Mouse (Mus musculus) hindbrain, embryonic 16.5 days (tissue): Measurements from ENCODE around the gene Opalin. TPM values are rescaled to one million over a fixed set of nuclear protein-coding genes. Genes with fewer than 3 reads are reported as not detected.

Experiments used
- ATAC-seq: fragments of 200-750 bp; cut with Nextera tagmentation; 2 replicates; pipeline ENCODE4 v1.8.0; 2017; ENCODE audit warnings: moderate TSS enrichment, moderate library complexity
- H3K27ac ChIP-seq: fragments of 300-500 bp; sonication (generic); 2 replicates; pipeline ENCODE4 v1.5.1; 2014; ENCODE audit warnings: low read depth, mild to moderate bottlenecking, control low read depth, low read length, moderate library complexity
- H3K27me3 ChIP-seq: fragments of 300-500 bp; sonication (generic); replicated peaks from 2 replicates; pipeline ENCODE4 v1.6.1; 2014; ENCODE audit warnings: low read length; ENCODE audit not compliant: control insufficient read depth, insufficient read depth
- H3K36me3 ChIP-seq: fragments of 300-500 bp; sonication (generic); 2 replicates; pipeline ENCODE4 v1.6.1; 2014; ENCODE audit warnings: mild to moderate bottlenecking, low read length, moderate library complexity, mixed read lengths; ENCODE audit not compliant: control insufficient read depth, insufficient read depth
- H3K4me1 ChIP-seq: fragments of 300-500 bp; sonication (generic); 2 replicates; pipeline ENCODE4 v1.6.1; 2014; ENCODE audit warnings: low read depth, low read length; ENCODE audit not compliant: control insufficient read depth, insufficient read depth
- H3K4me2 ChIP-seq: fragments of 300-500 bp; sonication (generic); 2 replicates; pipeline ENCODE4 v1.6.1; 2014; ENCODE audit warnings: mild to moderate bottlenecking, low read length, control low read depth, moderate library complexity
- H3K4me3 ChIP-seq: fragments of 300-500 bp; sonication (generic); 2 replicates; pipeline ENCODE4 v1.5.1; 2014; ENCODE audit warnings: mild to moderate bottlenecking, low read length, control low read depth, moderate library complexity
- H3K9ac ChIP-seq: fragments of 300-500 bp; sonication (generic); 2 replicates; pipeline ENCODE4 v1.6.1; 2014; ENCODE audit warnings: low read depth, mild to moderate bottlenecking, control low read depth, low read length, moderate library complexity
- H3K9me3 ChIP-seq: fragments of 300-500 bp; sonication (generic); 2 replicates; pipeline ENCODE4 v1.6.1; 2014; ENCODE audit warnings: mild to moderate bottlenecking, low read length, moderate library complexity; ENCODE audit not compliant: control insufficient read depth
- WGBS: fragments of 180-500 bp; shearing (Covaris S2); extraction: QIAGEN DNeasy Blood & Tissue Kit; methylation state at CpG from one replicate; pipeline ENCODE4 v1.1.7; 2014; 5-methylcytosine and 5-hydroxymethylcytosine counted together
- polyA plus RNA-seq: library from polyadenylated mRNA; unstranded; fragments of >200 nt; fragmentation: Nextera tagmentation; extraction: Ambion mirVana; gene quantifications from 2 replicates; pipeline ENCODE4 v1.2.1, GENCODE M21; 2015

Gene Opalin
- polyA plus RNA-seq, 1 experiment from 2014 or later = not detected

DNA sequence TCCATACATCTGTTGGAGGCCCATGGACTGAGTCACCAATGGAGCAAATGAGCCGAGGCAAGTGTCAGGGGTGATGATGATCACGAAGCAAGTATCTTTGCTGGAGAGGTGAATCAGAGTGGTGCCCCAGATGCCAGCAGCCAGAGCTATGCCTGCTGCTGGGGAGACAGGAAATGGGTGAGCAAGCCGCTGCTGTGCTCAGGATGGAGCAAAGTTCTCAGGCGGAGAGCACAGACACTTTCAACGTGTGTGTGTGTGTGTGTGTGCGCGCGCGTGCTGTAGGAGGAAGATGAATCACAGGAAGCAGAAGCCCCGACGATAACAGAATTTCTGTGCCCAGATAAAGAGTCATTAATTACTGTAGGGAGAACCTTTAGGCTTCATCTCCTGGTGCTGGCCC lies 45.9 kb downstream of the Opalin start:
- H3K9me3 ChIP-seq = no peaks in the 10 kb centered on the region
- no peaks in the 10 kb centered on the region for H3K4me1 ChIP-seq
- no peak for ATAC-seq
- no peaks in the 10 kb centered on the region; the same call in 1 of the 2 replicates for H3K27me3 ChIP-seq
- H3K4me2 ChIP-seq = no peak overlapping the region
- 79% methylated on average over 11 of the region's 11 CpGs for WGBS
- H3K9ac ChIP-seq = no peak overlapping the region
- H3K4me3 ChIP-seq = no peak overlapping the region
- no peaks in the 10 kb centered on the region for H3K36me3 ChIP-seq
- H3K27ac ChIP-seq = no peak overlapping the region

DNA sequence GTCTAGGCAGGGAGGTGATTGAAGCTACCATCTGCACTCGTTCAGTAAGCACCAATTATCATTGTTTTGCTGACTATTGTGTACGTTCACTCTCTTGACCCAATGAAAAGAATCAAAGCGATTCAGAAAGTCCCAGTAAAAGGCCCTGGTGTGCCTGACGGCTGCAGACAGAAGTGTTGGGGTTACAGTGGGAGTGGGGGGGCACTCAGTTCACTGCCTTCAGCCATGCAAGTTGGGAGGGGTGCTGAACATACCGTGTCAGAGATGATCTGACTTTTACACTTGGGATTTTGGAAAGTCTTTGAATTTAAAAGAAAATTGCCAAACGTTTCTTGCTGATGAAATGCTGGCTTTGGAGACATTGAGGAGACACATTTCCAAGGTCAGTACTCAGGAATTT lies 46.8 kb downstream of the Opalin start:
- Histone ChIP-seq H3K27me3 (no peaks in the 10 kb centered on the region; the same call in 1 of the 2 replicates), H3K9ac (no peak overlapping the region), H3K27ac (no peak overlapping the region), H3K36me3 (no peaks in the 10 kb centered on the region), H3K4me1 (no peaks in the 10 kb centered on the region), H3K9me3 (no peaks in the 10 kb centered on the region), H3K4me2 (no peak overlapping the region), H3K4me3 (no peak overlapping the region)
- 31% methylated on average over 6 of the region's 6 CpGs for WGBS
- no peak for ATAC-seq

DNA sequence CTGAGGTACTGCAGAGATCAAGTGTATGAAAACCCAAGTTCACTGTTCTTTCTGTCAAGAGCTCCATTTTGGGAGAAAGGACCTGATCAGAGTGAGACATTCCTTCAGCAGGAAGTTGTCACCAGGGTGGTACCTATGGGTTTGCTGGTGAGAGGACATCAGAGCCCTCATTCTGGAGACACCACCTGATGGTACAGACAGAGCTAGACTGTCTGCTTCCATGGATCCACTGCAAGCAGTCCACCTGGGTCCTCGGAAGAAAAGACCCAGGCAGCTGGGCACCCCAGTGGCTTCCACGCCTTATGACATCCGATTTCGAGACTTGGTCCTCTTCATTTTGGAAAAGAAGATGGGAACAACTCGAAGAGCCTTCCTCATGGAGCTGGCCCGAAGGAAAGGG lies 47.7 kb downstream of the Opalin start, which contains the start of gene Dntt:
Gene Dntt, plus strand, starts transcription at position 57 of the 400 bp plus-strand sequence.
- Histone ChIP-seq H3K4me2 (no peak within 1 kb of the TSS), H3K9ac (no peak within 1 kb of the TSS), H3K9me3 (no peaks in the 10 kb centered on the region), H3K4me1 (no peaks in the 10 kb centered on the region), H3K4me3 (no peak within 1 kb of the TSS), H3K27ac (no peak within 1 kb of the TSS), H3K36me3 (no peaks in the 10 kb centered on the region), H3K27me3 (no peaks in the 10 kb centered on the region; the same call in 1 of the 2 replicates)
- 92% methylated on average over 6 of the region's 6 CpGs for WGBS
- ATAC-seq = no peak

DNA sequence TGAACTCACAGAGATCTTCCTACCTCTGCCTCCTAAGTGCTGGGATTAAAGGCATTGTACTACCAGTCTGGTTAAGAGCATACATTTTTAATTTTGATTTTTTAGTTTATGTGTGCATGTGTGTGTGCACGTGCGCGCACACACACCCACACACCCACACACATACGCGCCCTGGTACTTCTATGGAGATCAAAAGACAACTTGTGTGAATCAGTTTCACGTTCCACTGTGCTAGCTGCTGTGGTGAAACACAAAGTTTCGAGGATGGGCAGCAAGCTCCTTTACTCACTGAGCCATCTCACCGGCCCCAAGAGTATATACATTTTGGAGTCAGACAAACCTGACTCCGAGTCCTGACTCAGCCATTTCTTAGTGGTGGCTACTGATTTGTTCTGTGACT lies 49.3 kb downstream of the Opalin start:
- Histone ChIP-seq H3K4me2 (no peak overlapping the region), H3K27ac (no peak overlapping the region), H3K36me3 (no peaks in the 10 kb centered on the region), H3K4me1 (no peaks in the 10 kb centered on the region), H3K27me3 (no peaks in the 10 kb centered on the region; the same call in 1 of the 2 replicates), H3K4me3 (no peak overlapping the region), H3K9me3 (no peaks in the 10 kb centered on the region), H3K9ac (no peak overlapping the region)
- no peak for ATAC-seq
- 95% methylated on average over 9 of the region's 9 CpGs for WGBS

DNA sequence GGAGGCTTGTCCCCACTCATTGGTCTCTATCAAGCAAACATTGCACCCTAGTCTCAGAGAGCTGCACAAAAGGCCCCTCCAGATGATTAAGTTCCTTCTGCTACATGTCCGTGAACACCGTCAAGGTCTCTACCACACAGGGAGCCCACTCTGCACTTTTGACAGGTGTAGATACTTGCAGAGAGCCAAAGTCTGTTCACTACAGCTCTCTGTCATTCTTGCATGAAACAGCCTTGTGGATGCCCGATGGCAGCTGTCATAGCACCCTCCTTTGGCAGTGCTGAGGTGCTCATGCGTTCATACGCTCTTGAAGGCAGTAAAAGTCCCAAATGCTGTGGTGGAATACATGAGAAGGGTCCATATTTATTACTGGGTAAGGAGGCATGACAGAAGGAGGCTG lies 49.9 kb downstream of the Opalin start:
- ATAC-seq = no peak
- Histone ChIP-seq H3K4me3 (no peak overlapping the region), H3K36me3 (no peaks in the 10 kb centered on the region), H3K27me3 (no peaks in the 10 kb centered on the region; the same call in 1 of the 2 replicates), H3K9ac (no peak overlapping the region), H3K4me2 (no peak overlapping the region), H3K27ac (no peak overlapping the region), H3K4me1 (no peaks in the 10 kb centered on the region), H3K9me3 (no peaks in the 10 kb centered on the region)
- WGBS = 92% methylated on average over 5 of the region's 5 CpGs

DNA sequence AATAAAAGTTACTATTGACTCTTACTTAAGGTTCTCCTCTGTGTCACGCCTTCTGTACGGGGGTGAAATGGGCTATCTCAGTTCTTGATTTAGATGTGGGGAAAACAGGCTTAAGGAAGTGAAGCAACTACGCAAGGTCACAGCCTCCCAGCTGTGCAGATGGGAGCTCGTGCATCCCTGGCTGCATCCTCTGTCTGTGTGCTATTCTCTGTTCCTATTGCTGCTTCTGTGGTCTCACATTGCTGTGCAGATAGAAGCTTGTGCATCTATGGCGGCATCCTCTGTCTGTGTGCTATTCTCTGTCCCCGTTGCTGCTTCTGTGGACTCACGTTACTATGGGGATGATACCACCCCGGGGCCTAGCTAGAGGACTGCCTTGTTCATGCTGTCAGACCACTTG lies 50.4 kb downstream of the Opalin start:
- Histone ChIP-seq H3K4me1 (no peaks in the 10 kb centered on the region), H3K9ac (no peak overlapping the region), H3K4me3 (no peak overlapping the region), H3K36me3 (no peaks in the 10 kb centered on the region), H3K27me3 (no peaks in the 10 kb centered on the region; the same call in 1 of the 2 replicates), H3K27ac (no peak overlapping the region), H3K9me3 (no peaks in the 10 kb centered on the region), H3K4me2 (no peak overlapping the region)
- 81% methylated on average over 8 of the region's 8 CpGs for WGBS
- ATAC-seq = no peak

DNA sequence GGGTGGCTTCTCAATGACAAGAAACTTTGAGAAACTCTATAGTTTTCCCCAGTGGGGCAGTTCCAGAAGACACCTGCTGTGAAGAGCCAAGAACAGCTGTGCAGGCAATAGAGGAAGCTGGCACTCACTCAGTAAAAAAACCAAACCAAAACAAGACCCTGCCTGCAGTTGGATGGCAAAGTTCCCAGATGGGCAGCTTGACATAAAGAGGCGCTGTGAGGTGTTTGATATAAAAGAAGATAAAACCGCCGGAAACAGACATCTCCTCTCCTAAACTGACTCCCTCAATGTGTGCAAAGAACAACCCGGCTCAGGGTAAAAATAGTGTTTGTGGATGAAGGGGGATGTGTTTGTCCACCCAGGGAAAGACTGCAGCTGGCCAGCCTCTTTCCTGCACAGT lies 54.7 kb downstream of the Opalin start:
- no peaks in the 10 kb centered on the region for H3K9me3 ChIP-seq
- no peak overlapping the region for H3K9ac ChIP-seq
- WGBS = 55% methylated on average over 4 of the region's 4 CpGs
- ATAC-seq = no peak
- no peaks in the 10 kb centered on the region for H3K27me3 ChIP-seq
- no peaks in the 10 kb centered on the region for H3K4me1 ChIP-seq
- no peak overlapping the region for H3K4me3 ChIP-seq
- no peak overlapping the region for H3K27ac ChIP-seq
- no peaks in the 10 kb centered on the region for H3K36me3 ChIP-seq
- no peak overlapping the region for H3K4me2 ChIP-seq

DNA sequence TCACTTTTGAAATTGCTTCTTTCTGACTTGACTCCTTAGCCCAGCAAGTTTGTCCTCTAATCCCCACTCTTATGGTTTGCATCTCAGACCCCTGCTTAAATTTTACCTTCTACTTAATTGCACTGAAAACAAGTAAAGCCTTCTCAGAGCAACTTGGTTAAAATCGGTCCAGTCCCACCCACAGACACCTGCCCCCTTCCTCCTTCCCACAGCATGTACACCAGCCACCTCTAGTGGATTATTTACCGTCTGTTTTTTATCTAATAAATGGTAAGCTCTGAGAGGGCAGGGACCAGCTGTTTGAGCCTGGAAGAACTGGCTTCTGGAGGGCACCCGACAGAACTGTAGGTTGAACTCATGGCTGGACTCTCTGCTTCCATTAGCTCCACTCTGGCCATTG lies 56.4 kb downstream of the Opalin start:
- H3K4me3 ChIP-seq = no peak overlapping the region
- H3K27ac ChIP-seq = no peak overlapping the region
- no peak for ATAC-seq
- H3K4me2 ChIP-seq = no peak overlapping the region
- no peaks in the 10 kb centered on the region for H3K36me3 ChIP-seq
- peaks cover 3% of the 10 kb centered on the region for H3K4me1 ChIP-seq
- H3K9me3 ChIP-seq = no peaks in the 10 kb centered on the region
- H3K9ac ChIP-seq = no peak overlapping the region
- H3K27me3 ChIP-seq = no peaks in the 10 kb centered on the region
- WGBS = 82% methylated on average over 3 of the region's 3 CpGs

DNA sequence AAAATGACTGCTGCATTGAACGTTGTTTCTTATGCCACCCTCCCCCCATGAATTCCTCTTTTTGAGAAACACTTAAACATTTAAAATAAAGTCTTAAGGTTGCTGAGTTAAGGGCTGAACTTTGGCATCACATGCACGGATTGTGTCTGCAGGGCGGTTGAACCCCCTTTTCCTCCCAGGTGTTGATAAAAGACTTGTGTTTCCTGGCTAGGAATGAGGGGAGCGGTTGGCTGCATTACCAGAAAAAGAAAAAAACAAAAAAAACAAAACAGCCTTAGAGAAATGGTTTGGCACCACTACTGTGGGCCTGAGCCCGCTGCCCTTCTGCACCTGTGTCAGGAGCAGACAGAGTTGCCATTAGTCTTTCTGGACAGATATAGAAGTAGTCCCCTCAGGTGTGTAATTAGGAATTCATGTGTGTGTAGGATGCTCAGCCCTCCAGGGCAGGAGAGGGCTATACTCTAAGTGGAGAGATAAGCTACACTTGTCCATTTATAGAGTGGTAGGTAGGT lies 57.7 kb downstream of the Opalin start:
- no peak overlapping the region for H3K9ac ChIP-seq
- no peak for ATAC-seq
- no peak overlapping the region for H3K4me2 ChIP-seq
- no peaks in the 10 kb centered on the region for H3K36me3 ChIP-seq
- H3K4me1 ChIP-seq = peaks cover 3% of the 10 kb centered on the region
- no peaks in the 10 kb centered on the region for H3K27me3 ChIP-seq
- no peak overlapping the region for H3K27ac ChIP-seq
- 80% methylated on average over 5 of the region's 5 CpGs for WGBS
- H3K4me3 ChIP-seq = no peak overlapping the region
- no peaks in the 10 kb centered on the region for H3K9me3 ChIP-seq
